Mouse (Mus musculus) thymus, adult 2 months (tissue): ENCODE measurements around the gene Rgs9bp. TPM values are rescaled to one million over a fixed set of nuclear protein-coding genes. Genes with fewer than 3 reads are reported as not detected.

Experiments
- DNase-seq: peaks from one replicate; pipeline ENCODE4 v3.0.0; 2021
- H3K27ac ChIP-seq: fragments of 200-500 bp; 2 replicates; pipeline ENCODE4 v1.5.1; 2012; ENCODE audit warnings: low read length, control low read depth; ENCODE audit not compliant: control insufficient read depth, insufficient read depth
- H3K27me3 ChIP-seq: fragments of 200-500 bp; 2 replicates; pipeline ENCODE4 v1.6.1; 2012; ENCODE audit warnings: mild to moderate bottlenecking, low read length, moderate library complexity, mixed read lengths; ENCODE audit not compliant: control insufficient read depth, insufficient read depth
- H3K36me3 ChIP-seq: fragments of 200-500 bp; 2 replicates; pipeline ENCODE4 v1.6.1; 2012; ENCODE audit warnings: mild to moderate bottlenecking, low read length, moderate library complexity; ENCODE audit not compliant: control insufficient read depth, insufficient read depth
- H3K4me1 ChIP-seq: fragments of 200-500 bp; replicated peaks from 2 replicates; pipeline ENCODE4 v1.6.1; 2012; ENCODE audit warnings: low read length; ENCODE audit not compliant: control insufficient read depth, insufficient read depth
- H3K4me3 ChIP-seq: fragments of 200-500 bp; 2 replicates; pipeline ENCODE4 v1.5.1; 2012; ENCODE audit warnings: mild to moderate bottlenecking, low read length, control low read depth, moderate library complexity; ENCODE audit not compliant: control insufficient read depth, insufficient read depth
- CTCF ChIP-seq: fragments of 200-500 bp; IDR thresholded peaks from 2 replicates; pipeline ENCODE4 v1.5.1; 2012; ENCODE audit warnings: mild to moderate bottlenecking, control low read depth, low read length, moderate library complexity, borderline replicate concordance; ENCODE audit not compliant: control insufficient read depth, poor library complexity, insufficient read depth; ENCODE audit errors: extremely low read depth
- POLR2A ChIP-seq: fragments of 200-500 bp; IDR thresholded peaks from 2 replicates; pipeline ENCODE4 v1.6.1; 2012; ENCODE audit warnings: mild to moderate bottlenecking, low read length, control low read depth, moderate library complexity; ENCODE audit not compliant: control insufficient read depth, poor library complexity, insufficient read depth; ENCODE audit errors: extremely low read depth
- WGBS: fragments of 180-500 bp; shearing (Covaris S2); methylation state at CpG from one replicate; pipeline ENCODE4 v1.1.7; 2018; 5-methylcytosine and 5-hydroxymethylcytosine counted together
- polyA plus RNA-seq: library from polyadenylated mRNA; depleted of rRNA; stranded (reverse); fragments of >200 nt; gene quantifications from 2 replicates; pipeline ENCODE4 v1.2.3, GENCODE M21; 2012

Gene Rgs9bp
- polyA plus RNA-seq, 1 experiment: 0.26 TPM

GRCm38 (mm10) chr7:35609245-35609644 is 23.9 kb upstream of the Rgs9bp start:
- WGBS: 83% methylated on average over 10 of the region's 10 CpGs
- Histone ChIP-seq H3K27me3 (no peaks in the 10 kb centered on the region), H3K36me3 (no peaks in the 10 kb centered on the region), H3K4me1 (peaks cover 5% of the 10 kb centered on the region), H3K4me3 (no peak overlapping the region), H3K27ac (no peak overlapping the region)
- no peak for DNase-seq
- TF ChIP-seq CTCF: no peak
- TF ChIP-seq POLR2A: no peak

- peaks cover 5% of the 10 kb centered on the region for H3K4me1 ChIP-seq
- DNase-seq: no peak
- TF ChIP-seq POLR2A (no peak), CTCF (no peak)
- H3K27ac ChIP-seq: no peak overlapping the region
- no peaks in the 10 kb centered on the region for H3K27me3 ChIP-seq
- H3K36me3 ChIP-seq: no peaks in the 10 kb centered on the region
- no peak overlapping the region for H3K4me3 ChIP-seq
- WGBS: 14% methylated on average over 10 of the region's 10 CpGs
Measured at GRCm38 (mm10) chr7:35606816-35607215, 21.4 kb upstream of the Rgs9bp start.

GRCm38 (mm10) chr7:35602766-35603165 is 17.4 kb upstream of the Rgs9bp start:
- DNase-seq: no peak
- WGBS: 91% methylated on average over 5 of the region's 5 CpGs
- no peak for TF ChIP-seq POLR2A
- Histone ChIP-seq H3K36me3 (no peaks in the 10 kb centered on the region), H3K27ac (no peak overlapping the region), H3K4me1 (peaks cover 5% of the 10 kb centered on the region), H3K4me3 (no peak overlapping the region), H3K27me3 (no peaks in the 10 kb centered on the region)

GRCm38 (mm10) chr7:35601106-35601505 is 15.7 kb upstream of the Rgs9bp start:
- H3K27ac ChIP-seq: no peak overlapping the region
- no peak overlapping the region for H3K4me3 ChIP-seq
- 89% methylated on average over 6 of the region's 6 CpGs for WGBS
- H3K36me3 ChIP-seq: no peaks in the 10 kb centered on the region
- no peak for DNase-seq
- no peaks in the 10 kb centered on the region for H3K27me3 ChIP-seq
- H3K4me1 ChIP-seq: no peaks in the 10 kb centered on the region
- TF ChIP-seq POLR2A (no peak), CTCF (no peak)

- no peaks in the 10 kb centered on the region for H3K36me3 ChIP-seq
- H3K27ac ChIP-seq: no peak overlapping the region
- WGBS: 93% methylated on average over 10 of the region's 10 CpGs
- H3K27me3 ChIP-seq: no peaks in the 10 kb centered on the region
- no peaks in the 10 kb centered on the region for H3K4me1 ChIP-seq
- H3K4me3 ChIP-seq: no peak overlapping the region
- DNase-seq: no peak
- no peak for TF ChIP-seq CTCF
- TF ChIP-seq POLR2A: no peak
Measured at GRCm38 (mm10) chr7:35600031-35600430, 14.6 kb upstream of the Rgs9bp start.

GRCm38 (mm10) chr7:35599492-35599891 is 14.1 kb upstream of the Rgs9bp start:
- TF ChIP-seq POLR2A (no peak), CTCF (no peak)
- DNase-seq: no peak
- Histone ChIP-seq H3K36me3 (no peaks in the 10 kb centered on the region), H3K4me3 (no peak overlapping the region), H3K27ac (no peak overlapping the region), H3K4me1 (no peaks in the 10 kb centered on the region), H3K27me3 (no peaks in the 10 kb centered on the region)
- WGBS: 97% methylated on average over 9 of the region's 9 CpGs

- H3K36me3 ChIP-seq: peaks cover 14% of the 10 kb centered on the region
- no peak for TF ChIP-seq POLR2A
- TF ChIP-seq CTCF: no peak
- no peak overlapping the region for H3K4me3 ChIP-seq
- H3K27ac ChIP-seq: no peak overlapping the region
- peaks cover 5% of the 10 kb centered on the region; the same call in 1 of the 2 replicates for H3K4me1 ChIP-seq
- WGBS: 98% methylated on average over 5 of the region's 5 CpGs
- H3K27me3 ChIP-seq: no peaks in the 10 kb centered on the region
- no peak for DNase-seq
Measured at GRCm38 (mm10) chr7:35594311-35594710, 8.9 kb upstream of the Rgs9bp start.

- H3K27me3 ChIP-seq: no peaks in the 10 kb centered on the region
- WGBS: 95% methylated on average over 10 of the region's 10 CpGs
- peaks cover 14% of the 10 kb centered on the region for H3K36me3 ChIP-seq
- H3K4me1 ChIP-seq: peaks cover 21% of the 10 kb centered on the region
- TF ChIP-seq POLR2A (no peak), CTCF (no peak)
- no peak overlapping the region for H3K27ac ChIP-seq
- no peak for DNase-seq
- H3K4me3 ChIP-seq: no peak overlapping the region
Measured at GRCm38 (mm10) chr7:35590731-35591191, 5.4 kb upstream of the Rgs9bp start.
